Mouse (Mus musculus): ENCODE measurements at regions not wholly inside any gene's neighbourhood (a gene's known extent, or its start where the extent isn't known, plus 50 kb on each side); places are given as distances from the start of the nearest gene placed in this dataset.

- no peak for DNase-seq
These were observed 66.1 kb upstream of the Igsf21 start for GRCm38 (mm10) chr4:140312635-140313034.

- DNase-seq = no peak
These were observed 60.9 kb upstream of the Igsf21 start for GRCm38 (mm10) chr4:140307481-140307880.

GRCm38 (mm10) chr4:140304960-140305359 lies 58.4 kb upstream of the Igsf21 start:
- peak in 1 of 2 experiments; percentile 10 for DNase-seq

- DNase-seq = no peak
These were observed 55.1 kb upstream of the Igsf21 start for GRCm38 (mm10) chr4:140301661-140302060.

GRCm38 (mm10) chr4:140297912-140298620 lies 51.5 kb upstream of the Igsf21 start:
- DNase-seq = no peak

All from kidney, postnatal 36 days (tissue).